Mouse (Mus musculus) liver, embryonic 14.5 days (tissue): ENCODE data around the gene Rora.

ENCODE experiments used
- CTCF ChIP-seq: IDR thresholded peaks from 2 replicates; pipeline ENCODE4 v1.5.1; 2016; ENCODE audit warnings: antibody characterized with exemption, low read depth, control low read depth
- EP300 ChIP-seq: IDR thresholded peaks from 2 replicates; pipeline ENCODE4 v1.6.1; 2016; ENCODE audit warnings: antibody characterized with exemption, low read depth

DNA sequence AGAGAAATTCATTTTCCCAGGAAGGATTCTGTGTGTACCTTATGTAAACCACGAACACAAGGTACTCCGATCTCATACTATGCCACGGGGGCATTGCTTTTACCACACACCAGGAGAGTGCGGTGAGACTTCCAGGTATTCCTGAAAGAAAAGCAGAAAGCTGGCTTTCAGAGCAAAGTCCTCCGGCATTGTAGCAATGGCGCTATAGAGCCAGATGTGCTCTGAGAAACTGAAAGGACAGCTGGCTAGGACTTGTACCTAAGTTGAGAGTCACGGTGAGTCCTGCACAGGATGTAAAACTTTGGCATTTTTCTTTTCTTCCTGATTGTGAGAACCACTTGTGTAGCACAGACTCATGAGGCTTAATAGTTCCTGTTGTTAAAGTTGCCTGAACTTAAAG, 728.2 kb downstream of the Rora start:
- TF ChIP-seq CTCF: no peak
- no peak for TF ChIP-seq EP300
